Mouse (Mus musculus): ENCODE data around the gene Srf. TPM values are rescaled to one million over a fixed set of nuclear protein-coding genes. Genes with fewer than 3 reads are reported as not detected.
A peak's percentile ranks its signal among the peaks of the same experiment; 100 is the strongest.

The Srf gene
- polyA plus RNA-seq (2015; fragmentation: Nextera tagmentation; extraction: Ambion mirVana) = 6.1 and 6.5 TPM in 2 replicates

- Histone ChIP-seq H3K27me3 (ENCODE audit: control insufficient read depth, insufficient read depth, low read depth, low read length) (no peaks in the 10 kb centered on the region), H3K36me3 (ENCODE audit: control insufficient read depth, insufficient read depth, low read length) (peaks cover 4% of the 10 kb centered on the region; the same call in 1 of the 2 replicates), H3K4me2 (ENCODE audit: low read depth, low read length) (peak within 1 kb of the TSS; percentile 90), H3K4me3 (ENCODE audit: low read length) (peak within 1 kb of the TSS; percentile 73), H3K4me1 (replicated peaks; ENCODE audit: control insufficient read depth, insufficient read depth, low read length) (peaks cover 35% of the 10 kb centered on the region), H3K27ac (ENCODE audit: low read length) (peak within 1 kb of the TSS; percentile 97), H3K9me3 (ENCODE audit: control insufficient read depth, low read length) (no peaks in the 10 kb centered on the region), H3K9ac (ENCODE audit: low read length) (peak within 1 kb of the TSS; percentile 90)
- ATAC-seq (ENCODE audit: low read depth) = peak; percentile 92
- under 1% methylated on average over 72 of the region's 87 CpGs for WGBS
These were observed at the start of gene Srf for GRCm38 (mm10) chr17:46555673-46556583. Srf (minus strand) TSS chr17:46556175.

- WGBS = 73% methylated on average over 5 of the region's 5 CpGs
- Histone ChIP-seq H3K9ac (ENCODE audit: low read length) (no peak overlapping the region), H3K4me2 (ENCODE audit: low read depth, low read length) (no peak overlapping the region), H3K27ac (ENCODE audit: low read length) (no peak overlapping the region), H3K36me3 (ENCODE audit: control insufficient read depth, insufficient read depth, low read length) (peaks cover 2% of the 10 kb centered on the region; the same call in 1 of the 2 replicates), H3K4me1 (replicated peaks; ENCODE audit: control insufficient read depth, insufficient read depth, low read length) (peaks cover 26% of the 10 kb centered on the region), H3K27me3 (ENCODE audit: control insufficient read depth, insufficient read depth, low read depth, low read length) (no peaks in the 10 kb centered on the region), H3K9me3 (ENCODE audit: control insufficient read depth, low read length) (no peaks in the 10 kb centered on the region), H3K4me3 (ENCODE audit: low read length) (no peak overlapping the region)
- no peak for ATAC-seq (ENCODE audit: low read depth)
These were observed 49.2 kb upstream of the Srf start for GRCm38 (mm10) chr17:46605126-46605525.

- Histone ChIP-seq H3K27ac (ENCODE audit: low read length) (peak overlapping the region; percentile 16; the same call in 1 of the 2 replicates), H3K27me3 (ENCODE audit: control insufficient read depth, insufficient read depth, low read depth, low read length) (no peaks in the 10 kb centered on the region), H3K4me3 (ENCODE audit: low read length) (no peak overlapping the region), H3K9ac (ENCODE audit: low read length) (no peak overlapping the region), H3K4me2 (ENCODE audit: low read depth, low read length) (no peak overlapping the region), H3K36me3 (ENCODE audit: control insufficient read depth, insufficient read depth, low read length) (peaks cover 2% of the 10 kb centered on the region; the same call in 1 of the 2 replicates), H3K4me1 (replicated peaks; ENCODE audit: control insufficient read depth, insufficient read depth, low read length) (peaks cover 19% of the 10 kb centered on the region), H3K9me3 (ENCODE audit: control insufficient read depth, low read length) (no peaks in the 10 kb centered on the region)
- 94% methylated on average over 4 of the region's 4 CpGs for WGBS
- no peak for ATAC-seq (ENCODE audit: low read depth)
These were observed 47.3 kb upstream of the Srf start for GRCm38 (mm10) chr17:46603229-46603628.

DNA sequence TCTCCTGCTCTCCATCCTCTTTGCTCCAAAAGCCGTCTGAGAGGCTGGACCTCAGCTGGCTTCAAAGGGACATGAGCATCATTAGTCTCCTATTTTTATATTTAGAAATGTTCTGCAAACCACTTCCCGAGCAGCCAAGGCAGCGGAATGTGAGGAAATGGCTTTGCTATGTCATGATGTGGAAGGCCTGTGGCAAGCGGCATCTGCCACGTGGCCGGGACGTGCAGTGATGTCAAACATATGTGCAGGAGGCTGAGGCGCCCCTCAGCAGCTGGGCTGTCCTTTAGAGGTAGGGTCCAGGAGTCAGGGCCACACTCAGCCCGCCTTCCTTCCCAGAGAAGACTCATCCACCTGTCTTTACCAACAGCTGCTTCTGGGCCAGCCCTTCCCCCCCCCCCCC is 46.2 kb upstream of the Srf start:
- WGBS = 26% methylated on average over 9 of the region's 9 CpGs
- Histone ChIP-seq H3K27me3 (ENCODE audit: control insufficient read depth, insufficient read depth, low read depth, low read length) (no peaks in the 10 kb centered on the region), H3K4me1 (replicated peaks; ENCODE audit: control insufficient read depth, insufficient read depth, low read length) (peaks cover 19% of the 10 kb centered on the region), H3K4me2 (ENCODE audit: low read depth, low read length) (no peak overlapping the region), H3K36me3 (ENCODE audit: control insufficient read depth, insufficient read depth, low read length) (peaks cover 2% of the 10 kb centered on the region), H3K4me3 (ENCODE audit: low read length) (no peak overlapping the region), H3K27ac (ENCODE audit: low read length) (peak overlapping the region; percentile 58), H3K9ac (ENCODE audit: low read length) (peak overlapping the region; percentile 44; the same call in 1 of the 2 replicates), H3K9me3 (ENCODE audit: control insufficient read depth, low read length) (no peaks in the 10 kb centered on the region)
- peak; percentile 66 for ATAC-seq (ENCODE audit: low read depth)

- Histone ChIP-seq H3K9ac (ENCODE audit: low read length) (no peak overlapping the region), H3K9me3 (ENCODE audit: control insufficient read depth, low read length) (no peaks in the 10 kb centered on the region), H3K4me3 (ENCODE audit: low read length) (no peak overlapping the region), H3K4me1 (replicated peaks; ENCODE audit: control insufficient read depth, insufficient read depth, low read length) (peaks cover 16% of the 10 kb centered on the region), H3K4me2 (ENCODE audit: low read depth, low read length) (no peak overlapping the region), H3K27me3 (ENCODE audit: control insufficient read depth, insufficient read depth, low read depth, low read length) (no peaks in the 10 kb centered on the region), H3K36me3 (ENCODE audit: control insufficient read depth, insufficient read depth, low read length) (peaks cover 8% of the 10 kb centered on the region), H3K27ac (ENCODE audit: low read length) (no peak overlapping the region)
- 74% methylated on average over 2 of the region's 2 CpGs for WGBS
- no peak for ATAC-seq (ENCODE audit: low read depth)
These were observed 44.6 kb upstream of the Srf start for GRCm38 (mm10) chr17:46600569-46600968.

- peaks cover 8% of the 10 kb centered on the region for H3K36me3 ChIP-seq (ENCODE audit: control insufficient read depth, insufficient read depth, low read length)
- 76% methylated on average over 4 of the region's 4 CpGs for WGBS
- H3K27ac ChIP-seq (ENCODE audit: low read length) = no peak overlapping the region
- no peaks in the 10 kb centered on the region for H3K9me3 ChIP-seq (ENCODE audit: control insufficient read depth, low read length)
- no peaks in the 10 kb centered on the region for H3K27me3 ChIP-seq (ENCODE audit: control insufficient read depth, insufficient read depth, low read depth, low read length)
- H3K4me2 ChIP-seq (ENCODE audit: low read depth, low read length) = no peak overlapping the region
- H3K4me1 ChIP-seq (replicated peaks; ENCODE audit: control insufficient read depth, insufficient read depth, low read length) = peaks cover 9% of the 10 kb centered on the region
- no peak overlapping the region for H3K9ac ChIP-seq (ENCODE audit: low read length)
- no peak overlapping the region for H3K4me3 ChIP-seq (ENCODE audit: low read length)
- ATAC-seq (ENCODE audit: low read depth) = no peak
These were observed 43.0 kb upstream of the Srf start for GRCm38 (mm10) chr17:46598963-46599362.

- Histone ChIP-seq H3K27ac (ENCODE audit: low read length) (no peak overlapping the region), H3K4me3 (ENCODE audit: low read length) (no peak overlapping the region), H3K9me3 (ENCODE audit: control insufficient read depth, low read length) (no peaks in the 10 kb centered on the region), H3K4me2 (ENCODE audit: low read depth, low read length) (no peak overlapping the region), H3K27me3 (ENCODE audit: control insufficient read depth, insufficient read depth, low read depth, low read length) (no peaks in the 10 kb centered on the region), H3K9ac (ENCODE audit: low read length) (no peak overlapping the region), H3K36me3 (ENCODE audit: control insufficient read depth, insufficient read depth, low read length) (peaks cover 8% of the 10 kb centered on the region), H3K4me1 (replicated peaks; ENCODE audit: control insufficient read depth, insufficient read depth, low read length) (peaks cover 12% of the 10 kb centered on the region)
- ATAC-seq (ENCODE audit: low read depth) = no peak
- 90% methylated on average over 11 of the region's 11 CpGs for WGBS
These were observed 42.0 kb upstream of the Srf start for GRCm38 (mm10) chr17:46597956-46598355.

DNA sequence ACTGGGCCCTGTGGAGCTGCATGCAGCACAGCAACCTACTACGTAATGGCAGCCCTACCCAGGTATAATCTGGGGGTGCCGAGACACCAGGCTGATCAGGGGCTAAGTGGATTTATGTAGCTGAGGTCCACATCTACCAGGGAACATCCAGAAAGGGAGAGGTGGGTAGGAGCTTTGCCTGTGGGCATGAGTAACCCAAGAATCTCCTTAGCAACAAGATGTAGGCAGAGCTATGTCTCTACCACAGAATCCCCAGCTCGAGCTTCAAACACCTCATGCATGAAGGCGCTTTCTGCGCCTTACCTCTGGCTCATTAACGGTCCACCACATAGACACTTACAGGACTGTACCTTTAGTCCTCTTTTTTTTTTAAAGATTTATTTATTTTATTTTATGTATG is 39.4 kb upstream of the Srf start:
- H3K9ac ChIP-seq (ENCODE audit: low read length) = no peak overlapping the region
- H3K4me2 ChIP-seq (ENCODE audit: low read depth, low read length) = no peak overlapping the region
- ATAC-seq (ENCODE audit: low read depth) = no peak
- peaks cover 5% of the 10 kb centered on the region for H3K36me3 ChIP-seq (ENCODE audit: control insufficient read depth, insufficient read depth, low read length)
- 87% methylated on average over 6 of the region's 6 CpGs for WGBS
- H3K27me3 ChIP-seq (ENCODE audit: control insufficient read depth, insufficient read depth, low read depth, low read length) = no peaks in the 10 kb centered on the region
- H3K4me3 ChIP-seq (ENCODE audit: low read length) = no peak overlapping the region
- no peaks in the 10 kb centered on the region for H3K9me3 ChIP-seq (ENCODE audit: control insufficient read depth, low read length)
- H3K27ac ChIP-seq (ENCODE audit: low read length) = no peak overlapping the region
- H3K4me1 ChIP-seq (replicated peaks; ENCODE audit: control insufficient read depth, insufficient read depth, low read length) = peaks cover 7% of the 10 kb centered on the region

DNA sequence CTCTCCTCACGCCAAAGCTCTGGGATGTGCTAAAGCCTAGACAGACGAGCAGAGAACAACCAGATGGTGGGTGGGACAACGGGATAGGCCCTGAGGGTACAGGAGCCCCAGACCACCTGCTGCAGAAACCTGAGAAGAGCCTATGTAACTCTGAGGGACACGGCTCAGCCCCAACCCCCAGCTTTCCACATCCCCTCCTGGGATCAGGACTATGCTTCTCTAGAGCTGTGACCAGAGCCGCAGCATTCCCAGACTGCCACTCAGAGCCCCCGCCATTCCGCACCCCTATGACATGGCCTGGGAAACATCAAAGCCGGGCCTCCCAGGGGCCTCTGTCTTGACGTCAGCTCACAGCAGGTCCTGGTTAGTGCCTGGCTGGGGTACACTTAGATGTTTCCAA is 38.6 kb upstream of the Srf start:
- no peak overlapping the region for H3K9ac ChIP-seq (ENCODE audit: low read length)
- H3K9me3 ChIP-seq (ENCODE audit: control insufficient read depth, low read length) = no peaks in the 10 kb centered on the region
- H3K27me3 ChIP-seq (ENCODE audit: control insufficient read depth, insufficient read depth, low read depth, low read length) = no peaks in the 10 kb centered on the region
- ATAC-seq (ENCODE audit: low read depth) = no peak
- H3K4me1 ChIP-seq (replicated peaks; ENCODE audit: control insufficient read depth, insufficient read depth, low read length) = peaks cover 7% of the 10 kb centered on the region
- no peak overlapping the region for H3K4me3 ChIP-seq (ENCODE audit: low read length)
- peaks cover 11% of the 10 kb centered on the region for H3K36me3 ChIP-seq (ENCODE audit: control insufficient read depth, insufficient read depth, low read length)
- no peak overlapping the region for H3K4me2 ChIP-seq (ENCODE audit: low read depth, low read length)
- WGBS = 48% methylated on average over 9 of the region's 9 CpGs
- H3K27ac ChIP-seq (ENCODE audit: low read length) = no peak overlapping the region
